In the genomic region with DNA sequence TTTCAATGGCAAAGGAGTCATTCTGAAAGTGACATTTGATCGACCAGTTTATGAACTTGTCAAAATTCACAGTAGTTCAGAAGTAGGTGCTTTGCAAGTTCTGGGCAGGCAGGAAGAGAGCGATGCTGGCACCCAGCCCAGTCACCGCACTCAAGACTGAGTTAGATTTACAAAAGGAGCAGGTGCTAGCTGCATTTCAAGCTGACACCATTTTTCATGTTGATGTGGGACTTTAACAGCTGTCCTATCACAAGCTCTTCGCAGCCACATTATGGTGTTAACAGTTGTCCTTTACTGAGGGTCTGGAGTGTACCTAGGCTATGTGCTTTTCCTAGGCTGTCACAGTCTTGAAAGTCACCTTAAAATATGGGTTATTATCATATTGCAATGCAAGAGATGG, we compare ENCODE assay signal across 19 mouse cellular contexts.
DNase-seq lines count a peak whose midpoint lies in the region; ATAC-seq and TF ChIP-seq lines count a peak whose summit lies in the region.
"Had no signal": no experiment of that assay in that cellular context is flagged by ENCODE, and none has a peak within 500 bp of the region (broad histone marks: within the 10 kb centered on the region; RNA-seq: fewer than 3 reads in every experiment).

No protein-coding gene starts in this region.

- H3K9me3 ChIP-seq in hindbrain, embryonic 13.5 days = no peaks in the 10 kb centered on the region
- H3K9me3 ChIP-seq in hindbrain, postnatal 0 days (ENCODE audit: low read length) = no peaks in the 10 kb centered on the region
- no peaks in the 10 kb centered on the region for H3K9me3 ChIP-seq in lung, embryonic 14.5 days (ENCODE audit: low read depth, low read length)
- H3K9me3 ChIP-seq: kidney, embryonic 15.5 days; limb, embryonic 13.5 days; midbrain, embryonic 15.5 days had no signal

- H3K4me2 ChIP-seq in hindbrain, embryonic 13.5 days = no peak overlapping the region
- H3K4me2 ChIP-seq in hindbrain, postnatal 0 days (ENCODE audit: low read depth, low read length) = no peak overlapping the region
- H3K4me2 ChIP-seq in lung, embryonic 14.5 days = no peak overlapping the region
- H3K4me2 ChIP-seq: heart, embryonic 11.5 days; kidney, embryonic 15.5 days; limb, embryonic 13.5 days; midbrain, embryonic 15.5 days had no signal

- no peak for TF ChIP-seq CTCF in hindbrain, postnatal 0 days (IDR thresholded peaks at IDR 0.05; ENCODE audit: low read depth)
- no peak for TF ChIP-seq CTCF in lung, embryonic 14.5 days (IDR thresholded peaks at IDR 0.05; ENCODE audit: low read depth)

- 68% methylated on average over 4 of the region's 4 CpGs for WGBS in hindbrain, embryonic 13.5 days
- WGBS in hindbrain, postnatal 0 days = 59% methylated on average over 4 of the region's 4 CpGs
- 48% methylated on average over 4 of the region's 4 CpGs for WGBS in lung, embryonic 14.5 days

- 0 out of 2 replicates have a peak, but pooled peaks cover 5% of the 10 kb centered on the region for H3K4me1 ChIP-seq in hindbrain, embryonic 13.5 days (replicated peaks)
- no peaks in the 10 kb centered on the region for H3K4me1 ChIP-seq in hindbrain, postnatal 0 days (ENCODE audit: insufficient read depth, low read length)
- H3K4me1 ChIP-seq in lung, embryonic 14.5 days (ENCODE audit: insufficient read depth) = no peaks in the 10 kb centered on the region
- H3K4me1 ChIP-seq: kidney, embryonic 15.5 days; midbrain, embryonic 15.5 days had no signal

- H3K4me3 ChIP-seq in hindbrain, embryonic 13.5 days = no peak overlapping the region
- no peak overlapping the region for H3K4me3 ChIP-seq in hindbrain, postnatal 0 days (ENCODE audit: low read length)
- no peak overlapping the region for H3K4me3 ChIP-seq in lung, embryonic 14.5 days (ENCODE audit: low read depth, low read length)
- H3K4me3 ChIP-seq: kidney, embryonic 15.5 days; limb, embryonic 13.5 days; midbrain, embryonic 15.5 days had no signal

- no peak for ATAC-seq in hindbrain, embryonic 13.5 days (ENCODE audit: low FRiP score)
- ATAC-seq in hindbrain, postnatal 0 days = no peak
- no peak for ATAC-seq in lung, embryonic 14.5 days (ENCODE audit: insufficient read depth)
- ATAC-seq: CD4-positive, CD25-positive, alpha-beta regulatory T cell, adult 4 months; hindbrain, embryonic 16.5 days; liver, postnatal 0 days; midbrain, embryonic 15.5 days; Patski had no signal

- H3K27ac ChIP-seq in hindbrain, embryonic 13.5 days = peak overlapping the region; percentile 10; the same call in 1 of the 2 replicates
- no peak overlapping the region for H3K27ac ChIP-seq in hindbrain, postnatal 0 days
- no peak overlapping the region for H3K27ac ChIP-seq in lung, embryonic 14.5 days (ENCODE audit: low read depth)
- H3K27ac ChIP-seq: kidney, embryonic 15.5 days; limb, embryonic 13.5 days; midbrain, embryonic 15.5 days had no signal

- no peaks in the 10 kb centered on the region for H3K27me3 ChIP-seq in hindbrain, embryonic 13.5 days
- no peaks in the 10 kb centered on the region for H3K27me3 ChIP-seq in hindbrain, postnatal 0 days (ENCODE audit: insufficient read depth, low read length)
- H3K27me3 ChIP-seq in lung, embryonic 14.5 days (ENCODE audit: insufficient read depth, low read length) = no peaks in the 10 kb centered on the region
- H3K27me3 ChIP-seq: kidney, embryonic 15.5 days; limb, embryonic 13.5 days; midbrain, embryonic 15.5 days had no signal

- H3K36me3 ChIP-seq in hindbrain, embryonic 13.5 days = no peaks in the 10 kb centered on the region
- no peaks in the 10 kb centered on the region for H3K36me3 ChIP-seq in hindbrain, postnatal 0 days (ENCODE audit: insufficient read depth, low read length)
- no peaks in the 10 kb centered on the region for H3K36me3 ChIP-seq in lung, embryonic 14.5 days (ENCODE audit: insufficient read depth)
- H3K36me3 ChIP-seq: kidney, embryonic 15.5 days; limb, embryonic 13.5 days; midbrain, embryonic 15.5 days had no signal

- DNase-seq in hindbrain, postnatal 0 days (ENCODE audit: low spot score) = no peak
- DNase-seq in right cerebral cortex, adult 2 months (ENCODE audit: low spot score in 2 of 2) = peak; percentile 32 to 42
- DNase-seq in right cerebral cortex, postnatal 36 days (ENCODE audit: low spot score in 2 of 2) = no peak
- peak; percentile 62 for DNase-seq in lung, embryonic 14.5 days
- peak; percentile 43 for DNase-seq in right cerebral cortex, postnatal 14 days
- no peak for DNase-seq in urinary bladder, postnatal 10 days (ENCODE audit: low spot score)
- DNase-seq in adrenal gland, adult 18-20 months (ENCODE audit: low spot score in 2 of 2) = no peak
- DNase-seq: adrenal gland, postnatal 14 days; embryo, embryonic 11 days; gastrocnemius, postnatal 10 days; liver, postnatal 0 days had no signal

- H3K9ac ChIP-seq in hindbrain, embryonic 13.5 days = no peak overlapping the region
- H3K9ac ChIP-seq in hindbrain, postnatal 0 days (replicated peaks; ENCODE audit: low read length) = no peak overlapping the region
- H3K9ac ChIP-seq in lung, embryonic 14.5 days = no peak overlapping the region
- H3K9ac ChIP-seq: kidney, embryonic 15.5 days; limb, embryonic 13.5 days; liver, postnatal 0 days; midbrain, embryonic 15.5 days had no signal

Comparison
In these comparisons a context has a peak if more than half of its experiments do, and no peak if none do; other contexts are left out.
1. DNase-seq: peak in right cerebral cortex, adult 2 months (2 of 2), lung, embryonic 14.5 days (single experiment) and right cerebral cortex, postnatal 14 days (single experiment); none in hindbrain, postnatal 0 days (single experiment), right cerebral cortex, postnatal 36 days (0 of 2), urinary bladder, postnatal 10 days (single experiment) and adrenal gland, adult 18-20 months (0 of 2).